Mouse (Mus musculus): ENCODE data around the gene Prkn. TPM values are rescaled to one million over a fixed set of nuclear protein-coding genes. Genes with fewer than 3 reads are reported as not detected.

Prkn gene
- total and polyA plus RNA-seq, 3 experiments: 0.86 to 5.7 (median 2.3) TPM

DNA sequence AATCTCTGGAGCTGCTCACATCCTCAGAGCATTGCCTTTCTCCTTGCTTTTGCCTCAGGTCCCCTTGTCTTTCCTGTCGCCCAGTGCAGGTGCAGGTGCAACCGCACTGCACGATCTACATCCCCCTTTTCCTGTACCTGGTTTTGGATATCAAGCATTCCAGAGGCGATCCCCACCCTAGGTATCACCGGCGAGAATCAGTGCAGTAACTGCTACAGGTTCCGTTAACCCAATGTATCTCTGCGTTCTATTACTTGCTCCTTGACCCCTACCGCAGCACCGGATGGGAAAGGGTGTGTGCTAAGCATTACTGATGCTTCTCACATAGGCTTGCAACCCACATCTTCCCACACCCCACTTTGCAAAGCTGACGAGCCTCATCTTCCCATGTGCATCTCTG is 370.8 kb downstream of the Prkn start:
- TF ChIP-seq CTCF (IDR thresholded peaks at IDR 0.05; ENCODE audit: low read depth, low read length) (no peak), GATA2 (IDR thresholded peaks at IDR 0.05; ENCODE audit: borderline replicate concordance, low read depth, low read length) (no peak), POLR2AphosphoS5 (IDR thresholded peaks at IDR 0.05; ENCODE audit: insufficient replicate concordance, low read depth, low read length) (no peak), TAL1 (conservative IDR thresholded peaks at IDR 0.05; ENCODE audit: low read depth, low read length) (no peak), GATA1 (IDR thresholded peaks at IDR 0.05; ENCODE audit: borderline replicate concordance, low read length) (no peak)
- no peak overlapping the region for H3K4me3 ChIP-seq (ENCODE audit: low read depth, low read length)
- DNase-seq (ENCODE audit: low spot score) (no peak), ATAC-seq (ENCODE audit: extremely low read depth, insufficient number of reproducible peaks, low FRiP score, poor library complexity, severe bottlenecking) (no peak)
- no peaks in the 10 kb centered on the region for H3K36me3 ChIP-seq (replicated peaks)
- H3K4me1 ChIP-seq (ENCODE audit: insufficient read depth, low read depth, low read length): no peaks in the 10 kb centered on the region
- H3K27me3 ChIP-seq (ENCODE audit: insufficient read depth, low read length): no peaks in the 10 kb centered on the region
- H3K9me3 ChIP-seq (replicated peaks): no peaks in the 10 kb centered on the region

- Histone ChIP-seq H3K4me1 (ENCODE audit: insufficient read depth, low read depth, low read length) (no peaks in the 10 kb centered on the region), H3K27me3 (ENCODE audit: insufficient read depth, low read length) (no peaks in the 10 kb centered on the region), H3K9me3 (replicated peaks) (no peaks in the 10 kb centered on the region), H3K4me3 (ENCODE audit: low read depth, low read length) (no peak overlapping the region), H3K36me3 (replicated peaks) (no peaks in the 10 kb centered on the region)
- ATAC-seq (ENCODE audit: extremely low read depth, insufficient number of reproducible peaks, low FRiP score, poor library complexity, severe bottlenecking): no peak
- TF ChIP-seq GATA1 (IDR thresholded peaks at IDR 0.05; ENCODE audit: borderline replicate concordance, low read length): no peak
- TF ChIP-seq CTCF (IDR thresholded peaks at IDR 0.05; ENCODE audit: low read depth, low read length): no peak
- TF ChIP-seq TAL1 (conservative IDR thresholded peaks at IDR 0.05; ENCODE audit: low read depth, low read length): no peak
- no peak for TF ChIP-seq GATA2 (IDR thresholded peaks at IDR 0.05; ENCODE audit: borderline replicate concordance, low read depth, low read length)
- TF ChIP-seq POLR2AphosphoS5 (IDR thresholded peaks at IDR 0.05; ENCODE audit: insufficient replicate concordance, low read depth, low read length): no peak
- no peak for DNase-seq (ENCODE audit: low spot score)
Measured at GRCm38 (mm10) chr17:11211591-11211990, 371.4 kb downstream of the Prkn start.

- Histone ChIP-seq H3K4me1 (ENCODE audit: insufficient read depth, low read depth, low read length) (no peaks in the 10 kb centered on the region), H3K9me3 (replicated peaks) (no peaks in the 10 kb centered on the region), H3K4me3 (ENCODE audit: low read depth, low read length) (no peak overlapping the region), H3K36me3 (replicated peaks) (no peaks in the 10 kb centered on the region), H3K27me3 (ENCODE audit: insufficient read depth, low read length) (no peaks in the 10 kb centered on the region)
- ATAC-seq (ENCODE audit: extremely low read depth, insufficient number of reproducible peaks, low FRiP score, poor library complexity, severe bottlenecking) (no peak), DNase-seq (ENCODE audit: low spot score) (no peak)
- TF ChIP-seq TAL1 (conservative IDR thresholded peaks at IDR 0.05; ENCODE audit: low read depth, low read length) (no peak), GATA1 (IDR thresholded peaks at IDR 0.05; ENCODE audit: borderline replicate concordance, low read length) (no peak), CTCF (IDR thresholded peaks at IDR 0.05; ENCODE audit: low read depth, low read length) (no peak), GATA2 (IDR thresholded peaks at IDR 0.05; ENCODE audit: borderline replicate concordance, low read depth, low read length) (no peak), POLR2AphosphoS5 (IDR thresholded peaks at IDR 0.05; ENCODE audit: insufficient replicate concordance, low read depth, low read length) (no peak)
Measured at GRCm38 (mm10) chr17:11213689-11214088, 373.5 kb downstream of the Prkn start.

- H3K9me3 ChIP-seq (replicated peaks): no peaks in the 10 kb centered on the region
- H3K4me3 ChIP-seq (ENCODE audit: low read depth, low read length): no peak overlapping the region
- TF ChIP-seq CTCF (IDR thresholded peaks at IDR 0.05; ENCODE audit: low read depth, low read length): no peak
- no peak for TF ChIP-seq TAL1 (conservative IDR thresholded peaks at IDR 0.05; ENCODE audit: low read depth, low read length)
- no peak for TF ChIP-seq GATA2 (IDR thresholded peaks at IDR 0.05; ENCODE audit: borderline replicate concordance, low read depth, low read length)
- no peak for TF ChIP-seq POLR2AphosphoS5 (IDR thresholded peaks at IDR 0.05; ENCODE audit: insufficient replicate concordance, low read depth, low read length)
- TF ChIP-seq GATA1 (IDR thresholded peaks at IDR 0.05; ENCODE audit: borderline replicate concordance, low read length): no peak
- DNase-seq (ENCODE audit: low spot score) (no peak), ATAC-seq (ENCODE audit: extremely low read depth, insufficient number of reproducible peaks, low FRiP score, poor library complexity, severe bottlenecking) (no peak)
- H3K27me3 ChIP-seq (ENCODE audit: insufficient read depth, low read length): 0 out of 2 replicates have a peak, but pooled peaks cover 5% of the 10 kb centered on the region
- H3K36me3 ChIP-seq (replicated peaks): no peaks in the 10 kb centered on the region
- H3K4me1 ChIP-seq (ENCODE audit: insufficient read depth, low read depth, low read length): no peaks in the 10 kb centered on the region
Measured at GRCm38 (mm10) chr17:11229011-11229410, 388.8 kb downstream of the Prkn start.

- no peaks in the 10 kb centered on the region for H3K36me3 ChIP-seq (replicated peaks)
- TF ChIP-seq GATA1 (IDR thresholded peaks at IDR 0.05; ENCODE audit: borderline replicate concordance, low read length) (no peak), GATA2 (IDR thresholded peaks at IDR 0.05; ENCODE audit: borderline replicate concordance, low read depth, low read length) (no peak), POLR2AphosphoS5 (IDR thresholded peaks at IDR 0.05; ENCODE audit: insufficient replicate concordance, low read depth, low read length) (no peak), TAL1 (conservative IDR thresholded peaks at IDR 0.05; ENCODE audit: low read depth, low read length) (no peak), CTCF (IDR thresholded peaks at IDR 0.05; ENCODE audit: low read depth, low read length) (no peak)
- no peaks in the 10 kb centered on the region for H3K4me1 ChIP-seq (ENCODE audit: insufficient read depth, low read depth, low read length)
- H3K27me3 ChIP-seq (ENCODE audit: insufficient read depth, low read length): 0 out of 2 replicates have a peak, but pooled peaks cover 5% of the 10 kb centered on the region
- no peak for DNase-seq (ENCODE audit: low spot score)
- no peaks in the 10 kb centered on the region for H3K9me3 ChIP-seq (replicated peaks)
- no peak for ATAC-seq (ENCODE audit: extremely low read depth, insufficient number of reproducible peaks, low FRiP score, poor library complexity, severe bottlenecking)
- H3K4me3 ChIP-seq (ENCODE audit: low read depth, low read length): no peak overlapping the region
Measured at GRCm38 (mm10) chr17:11229426-11229825, 389.2 kb downstream of the Prkn start.

- ATAC-seq (ENCODE audit: extremely low read depth, insufficient number of reproducible peaks, low FRiP score, poor library complexity, severe bottlenecking) (no peak), DNase-seq (ENCODE audit: low spot score) (no peak)
- TF ChIP-seq GATA2 (IDR thresholded peaks at IDR 0.05; ENCODE audit: borderline replicate concordance, low read depth, low read length): no peak
- no peak for TF ChIP-seq TAL1 (conservative IDR thresholded peaks at IDR 0.05; ENCODE audit: low read depth, low read length)
- no peak for TF ChIP-seq CTCF (IDR thresholded peaks at IDR 0.05; ENCODE audit: low read depth, low read length)
- TF ChIP-seq POLR2AphosphoS5 (IDR thresholded peaks at IDR 0.05; ENCODE audit: insufficient replicate concordance, low read depth, low read length): no peak
- TF ChIP-seq GATA1 (IDR thresholded peaks at IDR 0.05; ENCODE audit: borderline replicate concordance, low read length): no peak
- no peaks in the 10 kb centered on the region for H3K27me3 ChIP-seq (ENCODE audit: insufficient read depth, low read length)
- no peaks in the 10 kb centered on the region for H3K36me3 ChIP-seq (replicated peaks)
- H3K4me3 ChIP-seq (ENCODE audit: low read depth, low read length): no peak overlapping the region
- H3K9me3 ChIP-seq (replicated peaks): no peaks in the 10 kb centered on the region
- H3K4me1 ChIP-seq (ENCODE audit: insufficient read depth, low read depth, low read length): no peaks in the 10 kb centered on the region
Measured at GRCm38 (mm10) chr17:11230604-11231395, 390.6 kb downstream of the Prkn start.

Measured in G1E (cell line).